Mouse (Mus musculus): ENCODE results near the gene Ybx3. TPM values are rescaled to one million over a fixed set of nuclear protein-coding genes. Genes with fewer than 3 reads are reported as not detected.

The Ybx3 gene
- polyA plus RNA-seq, 1 experiment from 2014 or later, result 33.9 TPM

GRCm38 (mm10) chr6:131347026-131347425 is 41.2 kb downstream of the Ybx3 start:
- no peaks in the 10 kb centered on the region for H3K36me3 ChIP-seq
- no peaks in the 10 kb centered on the region for H3K27me3 ChIP-seq (ENCODE audit: low read depth, poor library complexity, severe bottlenecking)
- WGBS, result 84% methylated on average over 2 of the region's 2 CpGs
- H3K4me1 ChIP-seq, result no peaks in the 10 kb centered on the region
- no peak overlapping the region for H3K4me3 ChIP-seq
- no peak overlapping the region for H3K27ac ChIP-seq
- no peaks in the 10 kb centered on the region for H3K9me3 ChIP-seq (replicated peaks)
- no peak for DNase-seq (ENCODE audit: low spot score)

- Histone ChIP-seq H3K4me1 (no peaks in the 10 kb centered on the region), H3K9me3 (replicated peaks) (no peaks in the 10 kb centered on the region), H3K27me3 (ENCODE audit: low read depth, poor library complexity, severe bottlenecking) (no peaks in the 10 kb centered on the region), H3K27ac (no peak overlapping the region), H3K36me3 (no peaks in the 10 kb centered on the region), H3K4me3 (no peak overlapping the region)
- 92% methylated on average over 7 of the region's 7 CpGs for WGBS
- DNase-seq (ENCODE audit: low spot score), result no peak
These were observed 43.9 kb downstream of the Ybx3 start for GRCm38 (mm10) chr6:131344346-131344745.

GRCm38 (mm10) chr6:131340082-131340481 is 48.2 kb downstream of the Ybx3 start:
- Histone ChIP-seq H3K4me1 (no peaks in the 10 kb centered on the region), H3K9me3 (replicated peaks) (no peaks in the 10 kb centered on the region), H3K36me3 (no peaks in the 10 kb centered on the region), H3K27me3 (ENCODE audit: low read depth, poor library complexity, severe bottlenecking) (no peaks in the 10 kb centered on the region), H3K27ac (no peak overlapping the region), H3K4me3 (no peak overlapping the region)
- 69% methylated on average over 3 of the region's 3 CpGs for WGBS
- DNase-seq (ENCODE audit: low spot score), result no peak

GRCm38 (mm10) chr6:131339309-131339708 is 49.0 kb downstream of the Ybx3 start:
- Histone ChIP-seq H3K9me3 (replicated peaks) (no peaks in the 10 kb centered on the region), H3K27ac (no peak overlapping the region)
- 92% methylated on average over 3 of the region's 3 CpGs for WGBS

GRCm38 (mm10) chr6:131338787-131339186 is 49.5 kb downstream of the Ybx3 start:
- WGBS, result 93% methylated on average over 1 of the region's 1 CpGs
- H3K27me3 ChIP-seq (ENCODE audit: low read depth, poor library complexity, severe bottlenecking), result no peaks in the 10 kb centered on the region
- no peak overlapping the region for H3K27ac ChIP-seq
- no peak for DNase-seq (ENCODE audit: low spot score)
- no peaks in the 10 kb centered on the region for H3K4me1 ChIP-seq
- no peaks in the 10 kb centered on the region for H3K36me3 ChIP-seq
- no peaks in the 10 kb centered on the region for H3K9me3 ChIP-seq (replicated peaks)
- no peak overlapping the region for H3K4me3 ChIP-seq

More at GRCm38 (mm10) chr6:131339309-131339708, 49.0 kb downstream of the Ybx3 start:
- DNase-seq (ENCODE audit: low spot score), result no peak
- no peaks in the 10 kb centered on the region for H3K27me3 ChIP-seq (ENCODE audit: low read depth, poor library complexity, severe bottlenecking)
- no peaks in the 10 kb centered on the region for H3K36me3 ChIP-seq
- H3K4me3 ChIP-seq, result no peak overlapping the region
- no peaks in the 10 kb centered on the region for H3K4me1 ChIP-seq

GRCm38 (mm10) chr6:131327076-131327475 is 61.2 kb downstream of the Ybx3 start:
- no peaks in the 10 kb centered on the region for H3K27me3 ChIP-seq (ENCODE audit: low read depth, poor library complexity, severe bottlenecking)
- no peaks in the 10 kb centered on the region for H3K9me3 ChIP-seq (replicated peaks)
- no peaks in the 10 kb centered on the region for H3K36me3 ChIP-seq
- 97% methylated on average over 2 of the region's 2 CpGs for WGBS
- H3K4me1 ChIP-seq, result no peaks in the 10 kb centered on the region
- H3K4me3 ChIP-seq, result no peak overlapping the region
- no peak overlapping the region for H3K27ac ChIP-seq
- no peak for DNase-seq (ENCODE audit: low spot score)

- WGBS, result 89% methylated on average over 3 of the region's 3 CpGs
- Histone ChIP-seq H3K27me3 (ENCODE audit: low read depth, poor library complexity, severe bottlenecking) (no peaks in the 10 kb centered on the region), H3K36me3 (no peaks in the 10 kb centered on the region), H3K27ac (no peak overlapping the region), H3K4me1 (no peaks in the 10 kb centered on the region), H3K4me3 (no peak overlapping the region), H3K9me3 (replicated peaks) (no peaks in the 10 kb centered on the region)
- no peak for DNase-seq (ENCODE audit: low spot score)
These were observed 66.2 kb downstream of the Ybx3 start for GRCm38 (mm10) chr6:131321854-131322639.

GRCm38 (mm10) chr6:131316155-131317101 is 71.8 kb downstream of the Ybx3 start:
- H3K36me3 ChIP-seq, result no peaks in the 10 kb centered on the region
- no peak overlapping the region for H3K27ac ChIP-seq
- no peak overlapping the region for H3K4me3 ChIP-seq
- H3K9me3 ChIP-seq (replicated peaks), result no peaks in the 10 kb centered on the region
- no peaks in the 10 kb centered on the region for H3K27me3 ChIP-seq (ENCODE audit: low read depth, poor library complexity, severe bottlenecking)
- no peak for DNase-seq (ENCODE audit: low spot score)
- WGBS, result 91% methylated on average over 7 of the region's 7 CpGs
- H3K4me1 ChIP-seq, result no peaks in the 10 kb centered on the region

Other genes with a start within 250 kb of the Ybx3 start
- gene Klra2, start 141.1 kb downstream of the Ybx3 start, polyA plus RNA-seq (2016; fragmentation: Nextera tagmentation; extraction: Ambion mirVana), result not detected in 2 replicates
- 55.9 and 66.0 TPM in 2 replicates for gene Magohb, start 95.2 kb downstream of the Ybx3 start, polyA plus RNA-seq (2016; fragmentation: Nextera tagmentation; extraction: Ambion mirVana)
- 0.79 and 1.9 TPM in 2 replicates for gene Styk1, start 34.9 kb downstream of the Ybx3 start, polyA plus RNA-seq (2016; fragmentation: Nextera tagmentation; extraction: Ambion mirVana)
- not detected in 2 replicates for gene 5430401F13Rik, start 97.9 kb upstream of the Ybx3 start, polyA plus RNA-seq (2016; fragmentation: Nextera tagmentation; extraction: Ambion mirVana)
- not detected in 2 replicates for gene Gm6619, start 97.9 kb upstream of the Ybx3 start, polyA plus RNA-seq (2016; fragmentation: Nextera tagmentation; extraction: Ambion mirVana)
- not detected in 2 replicates for gene Tas2r130, start 242.4 kb upstream of the Ybx3 start, polyA plus RNA-seq (2016; fragmentation: Nextera tagmentation; extraction: Ambion mirVana)

Measured in limb, embryonic 10.5 days (tissue).